Mouse (Mus musculus) liver, embryonic 11.5 days (tissue): Measurements from ENCODE around the gene Cadm1. TPM values are rescaled to one million over a fixed set of nuclear protein-coding genes. Genes with fewer than 3 reads are reported as not detected.

Source experiments
- ATAC-seq: fragments of 200-750 bp; cut with Nextera tagmentation; replicated peaks from 2 replicates; pipeline ENCODE4 v1.8.0; 2017; ENCODE audit warnings: moderate number of reproducible peaks, mild to moderate bottlenecking, moderate TSS enrichment, moderate library complexity; ENCODE audit not compliant: low FRiP score
- DNase-seq: peaks from one replicate; pipeline ENCODE4 v3.0.0-alpha.2; 2017; ENCODE audit warnings: low spot score
- H3K27ac ChIP-seq: fragments of 300-500 bp; sonication (generic); 2 replicates; pipeline ENCODE4 v1.5.1; 2014; ENCODE audit warnings: mild to moderate bottlenecking, low read depth, low read length, control low read depth
- H3K27me3 ChIP-seq: fragments of 300-500 bp; sonication (generic); replicated peaks from 2 replicates; pipeline ENCODE4 v1.6.1; 2014; ENCODE audit warnings: low read length, mixed read lengths; ENCODE audit not compliant: control insufficient read depth, insufficient read depth
- H3K36me3 ChIP-seq: fragments of 300-500 bp; sonication (generic); 2 replicates; pipeline ENCODE4 v1.6.1; 2014; ENCODE audit warnings: mild to moderate bottlenecking, low read length, moderate library complexity, mixed read lengths; ENCODE audit not compliant: control insufficient read depth, insufficient read depth
- H3K4me1 ChIP-seq: fragments of 300-500 bp; sonication (generic); replicated peaks from 2 replicates; pipeline ENCODE4 v1.6.1; 2014; ENCODE audit warnings: low read length, mixed read lengths; ENCODE audit not compliant: control insufficient read depth, insufficient read depth
- H3K4me2 ChIP-seq: fragments of 300-500 bp; sonication (generic); 2 replicates; pipeline ENCODE4 v1.6.1; 2014; ENCODE audit warnings: mild to moderate bottlenecking, control low read depth, moderate library complexity
- H3K4me3 ChIP-seq: fragments of 300-500 bp; sonication (generic); 2 replicates; pipeline ENCODE4 v1.5.1; 2014; ENCODE audit warnings: low read depth, low read length, control low read depth
- H3K9ac ChIP-seq: fragments of 300-500 bp; sonication (generic); 2 replicates; pipeline ENCODE4 v1.6.1; 2014; ENCODE audit warnings: low read depth, low read length, control low read depth
- H3K9me3 ChIP-seq: fragments of 300-500 bp; sonication (generic); 2 replicates; pipeline ENCODE4 v1.6.1; 2016; ENCODE audit warnings: low read length, inconsistent platforms, mixed read lengths; ENCODE audit not compliant: control insufficient read depth
- WGBS: fragments of 180-500 bp; shearing (Covaris S2); extraction: QIAGEN DNeasy Blood & Tissue Kit; methylation state at CpG from one replicate; pipeline ENCODE4 v1.1.7; 2014; 5-methylcytosine and 5-hydroxymethylcytosine counted together
- polyA plus RNA-seq: library from polyadenylated mRNA; unstranded; fragments of >200 nt; fragmentation: Nextera tagmentation; extraction: Ambion mirVana; gene quantifications from 2 replicates; pipeline ENCODE4 v1.2.1, GENCODE M21; 2014

Cadm1 gene
- polyA plus RNA-seq, 1 experiment from 2014 or later, result 27.6 TPM

DNA sequence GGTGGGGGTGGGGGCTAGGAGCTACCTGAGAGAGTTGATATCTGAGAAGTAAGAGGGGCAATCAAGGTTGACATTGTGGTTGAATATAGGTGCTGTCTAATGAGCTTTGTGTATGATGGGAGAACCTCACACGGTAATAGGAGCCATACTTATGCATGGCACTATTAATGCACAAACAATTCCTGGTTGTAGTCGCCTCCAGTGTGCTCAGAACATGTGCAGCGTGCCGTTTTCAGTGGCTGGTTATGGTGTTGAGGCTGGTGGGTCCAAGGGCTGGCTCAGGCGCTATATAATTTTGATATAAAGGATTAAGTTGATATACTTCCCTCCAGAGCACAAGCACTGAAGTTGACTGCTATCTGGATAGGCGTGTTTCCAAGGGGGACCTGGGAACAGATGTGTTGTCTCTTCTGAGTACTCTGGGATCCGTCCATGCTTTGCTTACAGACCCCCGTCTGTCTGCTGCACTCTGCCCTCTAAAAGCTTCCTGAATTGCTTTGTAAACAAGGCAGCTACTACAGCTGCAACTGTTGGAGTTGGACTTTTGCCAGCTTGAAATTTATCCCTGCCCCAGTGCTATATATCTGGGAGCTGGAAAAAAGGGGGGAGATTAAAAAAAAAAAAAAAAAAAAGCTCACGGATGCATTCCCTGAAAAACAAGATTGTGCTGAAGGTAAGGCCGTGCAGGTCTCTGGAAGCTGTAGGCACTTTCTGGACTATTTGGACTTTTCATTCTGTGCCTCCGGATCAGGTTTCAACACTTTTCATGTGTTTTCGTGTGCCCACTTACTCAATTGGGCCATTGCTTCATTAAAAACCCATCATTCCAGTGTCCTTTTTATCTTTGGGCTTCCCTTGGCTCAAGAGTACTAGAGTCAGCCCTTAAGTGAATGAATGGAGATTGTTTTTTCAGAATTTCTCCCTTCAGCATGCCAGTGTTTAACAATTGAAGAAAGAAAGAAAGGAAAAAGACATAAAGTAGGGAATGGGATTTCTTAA lies 93.8 kb downstream of the Cadm1 start:
- ATAC-seq (no peak), DNase-seq (no peak)
- no peak overlapping the region for H3K9ac ChIP-seq
- no peaks in the 10 kb centered on the region for H3K27me3 ChIP-seq
- peak overlapping the region; percentile 23 for H3K4me2 ChIP-seq
- no peak overlapping the region for H3K4me3 ChIP-seq
- H3K4me1 ChIP-seq, result no peaks in the 10 kb centered on the region
- H3K9me3 ChIP-seq, result no peaks in the 10 kb centered on the region
- 54% methylated on average over 12 of the region's 12 CpGs for whole genome bisulfite sequencing
- peak overlapping the region; percentile 58; the same call in 1 of the 2 replicates for H3K27ac ChIP-seq
- no peaks in the 10 kb centered on the region for H3K36me3 ChIP-seq

DNA sequence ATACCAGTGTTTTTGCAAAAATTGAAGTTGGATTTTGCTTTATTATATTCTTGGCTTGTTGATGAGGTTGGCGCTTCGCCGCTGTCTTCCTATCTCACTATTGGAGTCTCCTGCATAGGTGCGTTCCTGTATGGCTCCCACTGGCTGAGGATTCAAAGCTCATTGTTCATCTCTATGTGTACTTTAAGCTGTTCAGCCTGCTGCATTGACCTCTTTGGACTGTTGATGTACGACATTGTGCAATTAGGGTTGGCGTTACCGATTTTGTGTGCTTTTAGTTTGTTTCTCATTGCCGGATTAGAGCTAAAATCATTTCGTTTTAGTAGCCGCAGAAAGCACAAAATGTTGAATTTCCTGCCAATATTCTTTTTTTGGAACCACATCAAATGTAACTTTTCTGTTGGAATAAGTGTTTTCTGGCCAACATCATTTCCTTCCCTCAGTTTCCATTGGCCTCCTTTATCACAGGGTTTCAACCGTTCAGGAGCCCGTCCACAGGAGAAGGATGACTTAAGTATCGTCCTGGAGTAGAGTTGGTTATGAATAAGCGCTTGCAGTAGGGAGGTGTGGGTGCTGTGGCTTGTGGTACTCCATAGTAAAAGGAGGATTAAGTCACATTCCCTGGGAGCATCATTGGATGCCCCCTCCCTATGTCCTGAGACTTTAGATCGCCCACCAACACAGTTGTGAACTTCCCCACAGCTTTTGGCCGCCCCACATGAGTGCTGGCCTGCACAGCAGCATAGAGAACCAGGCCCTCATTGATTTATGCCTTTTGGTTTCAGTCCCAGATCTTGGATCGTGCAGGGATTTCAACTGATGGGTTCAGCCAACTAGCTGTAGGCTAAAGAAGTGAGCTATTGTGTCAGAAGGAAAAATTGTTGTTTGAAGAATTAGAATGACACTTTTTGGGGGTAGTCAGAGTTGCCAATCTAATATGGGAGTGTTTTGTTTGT lies 94.9 kb downstream of the Cadm1 start:
- peak overlapping the region; percentile 59 for H3K27ac ChIP-seq
- no peaks in the 10 kb centered on the region for H3K4me1 ChIP-seq
- no peaks in the 10 kb centered on the region for H3K9me3 ChIP-seq
- no peaks in the 10 kb centered on the region for H3K36me3 ChIP-seq
- WGBS, result 75% methylated on average over 17 of the region's 17 CpGs
- DNase-seq (no peak), ATAC-seq (no peak)
- H3K4me2 ChIP-seq, result peak overlapping the region; percentile 23
- H3K27me3 ChIP-seq, result no peaks in the 10 kb centered on the region
- H3K9ac ChIP-seq, result no peak overlapping the region
- H3K4me3 ChIP-seq, result no peak overlapping the region

DNA sequence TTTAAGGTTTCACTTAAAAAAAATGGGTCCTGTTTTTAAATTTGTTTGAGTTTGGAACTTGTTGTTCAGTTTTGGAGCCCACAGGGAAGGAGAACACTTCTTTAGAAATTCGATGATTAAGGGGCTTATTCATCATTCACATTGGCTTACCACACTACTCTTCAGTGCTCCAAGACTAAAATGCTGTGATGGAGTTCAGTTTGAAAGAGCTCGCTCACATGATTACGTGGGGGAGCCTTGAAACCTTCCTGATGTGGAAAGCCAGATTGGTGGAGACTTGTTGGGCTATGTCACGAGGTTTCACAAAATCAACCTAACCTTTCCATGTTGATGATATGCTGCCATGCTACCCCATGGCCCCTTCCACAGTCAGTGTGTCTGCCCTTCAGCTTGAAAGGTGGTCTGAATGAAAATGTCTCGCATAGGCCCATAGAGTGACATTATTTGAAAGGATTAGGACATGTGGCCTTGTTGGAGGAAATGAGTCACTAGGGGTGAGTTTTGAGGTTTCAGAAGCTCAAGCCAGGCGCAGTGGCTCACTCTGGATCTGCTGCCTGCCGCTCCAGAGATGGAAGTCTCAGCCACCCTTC lies 95.7 kb downstream of the Cadm1 start:
- no peaks in the 10 kb centered on the region for H3K9me3 ChIP-seq
- H3K4me3 ChIP-seq, result no peak overlapping the region
- no peak overlapping the region for H3K4me2 ChIP-seq
- DNase-seq, result no peak
- 80% methylated on average over 7 of the region's 7 CpGs for WGBS
- no peak for ATAC-seq
- no peaks in the 10 kb centered on the region for H3K36me3 ChIP-seq
- no peak overlapping the region for H3K9ac ChIP-seq
- H3K27ac ChIP-seq, result no peak overlapping the region
- H3K27me3 ChIP-seq, result no peaks in the 10 kb centered on the region
- no peaks in the 10 kb centered on the region for H3K4me1 ChIP-seq

DNA sequence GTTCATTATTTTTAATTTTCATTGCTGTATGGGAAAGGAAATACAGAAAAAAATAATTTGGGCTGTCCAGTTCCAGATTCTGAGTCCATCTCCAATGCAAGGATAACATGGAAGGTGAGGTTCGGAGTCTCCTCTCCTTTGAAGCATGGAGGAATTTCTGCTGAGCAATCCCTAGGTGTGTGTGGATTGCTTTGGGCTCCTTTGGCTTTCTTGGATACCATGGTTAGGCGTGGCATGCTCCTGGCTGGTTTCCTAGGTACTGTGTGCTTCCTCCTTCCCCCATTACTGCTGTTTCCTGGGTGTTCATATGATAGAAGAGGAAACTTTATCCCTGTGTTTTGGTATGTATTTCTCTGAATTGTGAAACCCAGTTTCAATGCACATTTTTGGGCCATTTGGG lies 98.0 kb downstream of the Cadm1 start:
- ATAC-seq (no peak), DNase-seq (no peak)
- Histone ChIP-seq H3K4me2 (no peak overlapping the region), H3K27me3 (no peaks in the 10 kb centered on the region), H3K4me3 (no peak overlapping the region), H3K36me3 (no peaks in the 10 kb centered on the region), H3K4me1 (no peaks in the 10 kb centered on the region), H3K9me3 (no peaks in the 10 kb centered on the region), H3K27ac (no peak overlapping the region), H3K9ac (no peak overlapping the region)
- 84% methylated on average over 2 of the region's 2 CpGs for WGBS

DNA sequence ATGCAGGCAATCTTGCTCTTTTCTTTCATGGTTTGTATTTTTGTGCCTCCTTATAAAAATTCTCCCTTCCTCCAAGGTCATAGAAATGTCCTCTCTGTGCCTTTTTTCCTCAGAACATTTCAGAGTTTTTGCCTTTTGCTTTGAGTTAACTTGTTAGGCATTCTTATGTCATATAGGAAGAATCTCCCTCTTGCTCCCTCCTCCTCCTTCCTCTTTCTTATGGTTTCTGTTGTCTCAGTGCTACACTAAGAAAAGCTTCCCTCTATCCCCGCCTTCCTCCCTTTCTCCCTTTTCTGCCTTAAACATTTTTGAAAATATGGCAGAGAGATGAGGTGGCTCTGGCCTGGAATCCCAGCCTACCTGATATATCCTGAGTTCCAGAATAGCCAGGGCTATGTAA lies 98.6 kb downstream of the Cadm1 start:
- Histone ChIP-seq H3K4me1 (no peaks in the 10 kb centered on the region), H3K4me3 (no peak overlapping the region), H3K36me3 (no peaks in the 10 kb centered on the region), H3K9me3 (no peaks in the 10 kb centered on the region), H3K9ac (no peak overlapping the region), H3K27ac (no peak overlapping the region), H3K27me3 (no peaks in the 10 kb centered on the region), H3K4me2 (no peak overlapping the region)
- ATAC-seq, result no peak
- DNase-seq, result no peak
- WGBS, result 70% methylated on average over 1 of the region's 1 CpGs

DNA sequence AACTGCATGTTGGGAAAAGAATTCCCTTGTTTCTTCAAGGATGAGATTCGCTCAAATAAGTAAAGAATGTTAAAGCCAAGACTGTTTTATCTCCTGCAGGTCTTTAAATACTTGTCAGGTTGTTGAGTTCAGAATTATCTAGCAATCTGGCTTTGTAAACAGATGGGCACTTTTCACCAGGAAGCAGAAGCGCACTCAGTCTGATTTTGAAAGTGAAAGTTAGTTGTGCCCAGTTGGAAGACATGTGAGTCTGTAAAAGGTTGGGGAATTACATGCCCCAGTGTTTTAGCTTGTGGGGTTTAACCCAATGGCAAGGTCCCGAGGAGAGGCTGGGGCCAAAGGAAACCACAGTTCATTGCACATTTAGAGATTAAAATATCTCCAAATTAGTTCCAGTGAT lies 104.7 kb downstream of the Cadm1 start:
- Histone ChIP-seq H3K4me1 (no peaks in the 10 kb centered on the region), H3K27me3 (no peaks in the 10 kb centered on the region), H3K9ac (no peak overlapping the region), H3K27ac (no peak overlapping the region), H3K4me2 (no peak overlapping the region), H3K4me3 (no peak overlapping the region), H3K9me3 (no peaks in the 10 kb centered on the region), H3K36me3 (no peaks in the 10 kb centered on the region)
- WGBS, result 59% methylated on average over 3 of the region's 3 CpGs
- ATAC-seq (no peak), DNase-seq (no peak)

DNA sequence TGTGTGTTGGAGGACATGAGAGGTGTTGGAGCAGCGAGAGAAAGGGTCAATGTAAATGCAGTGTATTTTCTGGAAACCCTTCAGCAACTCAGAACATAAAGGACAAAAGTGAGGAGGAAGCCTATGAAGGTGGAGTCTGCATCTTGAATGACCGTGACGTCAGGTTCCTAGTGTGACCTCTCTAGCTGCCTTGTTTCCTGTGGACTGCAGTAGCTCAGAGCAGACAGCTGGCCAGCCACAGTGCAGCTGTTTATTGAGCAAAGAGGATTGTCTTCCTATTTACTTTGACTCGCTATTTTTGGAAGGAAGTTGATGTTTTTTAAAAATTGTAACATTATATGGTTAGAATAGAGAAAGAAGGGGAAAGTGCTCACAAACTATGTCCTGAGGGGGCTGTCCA lies 112.7 kb downstream of the Cadm1 start:
- DNase-seq (no peak), ATAC-seq (no peak)
- no peak overlapping the region for H3K27ac ChIP-seq
- H3K9ac ChIP-seq, result no peak overlapping the region
- no peak overlapping the region for H3K4me2 ChIP-seq
- 49% methylated on average over 4 of the region's 4 CpGs for WGBS
- no peaks in the 10 kb centered on the region; the same call in 1 of the 2 replicates for H3K4me1 ChIP-seq
- no peaks in the 10 kb centered on the region for H3K27me3 ChIP-seq
- H3K36me3 ChIP-seq, result no peaks in the 10 kb centered on the region
- no peak overlapping the region for H3K4me3 ChIP-seq
- no peaks in the 10 kb centered on the region for H3K9me3 ChIP-seq

DNA sequence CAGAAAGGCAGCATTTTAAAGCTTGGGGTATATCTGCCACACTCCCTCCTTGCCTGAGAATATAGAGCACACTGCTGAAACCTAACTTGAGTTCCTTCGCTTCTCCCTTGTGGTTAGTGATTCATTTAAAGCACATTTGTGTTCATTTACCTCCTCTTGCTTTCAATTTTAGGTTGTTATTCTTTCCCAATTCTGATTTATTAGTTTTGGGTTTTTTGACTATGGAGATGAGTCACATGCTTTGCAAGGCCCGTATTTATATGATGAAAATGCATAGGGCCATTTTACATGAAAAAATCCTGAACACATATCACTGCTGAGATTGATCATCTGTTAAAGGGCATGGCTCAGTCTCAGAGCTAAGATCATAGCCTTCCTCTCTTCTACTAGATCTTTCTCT lies 115.1 kb downstream of the Cadm1 start:
- no peak for DNase-seq

More for the DNA sequence above, 115.1 kb downstream of the Cadm1 start:
- H3K4me1 ChIP-seq, result no peaks in the 10 kb centered on the region; the same call in 1 of the 2 replicates
- no peaks in the 10 kb centered on the region for H3K36me3 ChIP-seq
- 79% methylated on average over 2 of the region's 2 CpGs for WGBS
- H3K4me3 ChIP-seq, result no peak overlapping the region
- no peak overlapping the region for H3K27ac ChIP-seq
- H3K9me3 ChIP-seq, result no peaks in the 10 kb centered on the region
- no peak overlapping the region for H3K4me2 ChIP-seq
- H3K27me3 ChIP-seq, result no peaks in the 10 kb centered on the region
- no peak overlapping the region for H3K9ac ChIP-seq
- no peak for ATAC-seq
